Mouse (Mus musculus) adrenal gland, adult 18-20 months (tissue): Measurements from ENCODE around the gene Nudt22. TPM values are rescaled to one million over a fixed set of nuclear protein-coding genes. Genes with fewer than 3 reads are reported as not detected.

Experiments
- DNase-seq, 2 experiments: peaks; one replicate each; pipeline ENCODE4 v3.0.0; 2021 to 2022; ENCODE audit warnings: low spot score in 2 of 2
- long read RNA-seq, 2 experiments: library from polyadenylated mRNA; stranded (forward); transcript quantifications; one replicate each; pipeline ENCODE4 v2.0.0; 2021
- total RNA-seq, 2 experiments: library from RNA; stranded (reverse); gene quantifications; 1 replicate in 1 of 2; 2 replicates in 1 of 2; pipeline ENCODE4 v1.2.3; 2021

Nudt22 gene
- 10 to 100 TPM; 21.5 to 24.7 TPM for total RNA-seq
- long read RNA-seq, experiment 1, transcript Nudt22-201 (6 exons, 1,000 nt) = major isoform, 8 of 9 reads
- long read RNA-seq, experiment 1, partial matches to known transcripts = 0 of 9 reads
- long read RNA-seq, experiment 1, other reads (novel, unspliced or antisense) = 1 of 9 reads
- long read RNA-seq, experiment 2, transcript Nudt22-201 (6 exons, 1,000 nt) = major isoform, 45 of 46 reads
- long read RNA-seq, experiment 2, partial matches to known transcripts = 1 of 46 reads
- long read RNA-seq, experiment 2, other reads (novel, unspliced or antisense) = 0 of 46 reads

DNA sequence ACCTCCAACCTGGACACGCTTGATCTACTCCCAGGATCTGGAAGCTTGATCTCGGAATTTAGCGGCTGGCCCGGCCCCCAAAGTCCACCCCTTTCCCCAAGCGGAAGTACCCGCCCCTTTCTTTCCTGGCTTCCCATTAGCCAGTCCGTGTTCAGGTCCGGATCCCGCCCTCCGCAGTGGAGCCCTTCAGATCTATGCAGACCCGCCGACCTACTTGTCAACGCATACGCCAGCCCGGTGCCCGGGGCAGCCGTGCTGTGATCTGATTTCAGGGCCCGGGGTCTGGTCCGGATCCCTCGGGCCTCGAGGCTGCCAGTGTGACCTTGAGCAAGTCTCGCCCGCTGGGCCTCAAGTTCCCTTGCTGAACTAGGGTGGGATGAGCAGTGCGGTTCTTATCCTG, at the start of gene Nudt22, which contains the start of gene Trpt1:
Gene Nudt22 (minus strand): TSS at position 112 of the 400 bp plus-strand sequence.
Gene Trpt1 (plus strand): TSS at position 126 of the 400 bp plus-strand sequence.
- DNase-seq = peak; percentile 82 to 84

DNA sequence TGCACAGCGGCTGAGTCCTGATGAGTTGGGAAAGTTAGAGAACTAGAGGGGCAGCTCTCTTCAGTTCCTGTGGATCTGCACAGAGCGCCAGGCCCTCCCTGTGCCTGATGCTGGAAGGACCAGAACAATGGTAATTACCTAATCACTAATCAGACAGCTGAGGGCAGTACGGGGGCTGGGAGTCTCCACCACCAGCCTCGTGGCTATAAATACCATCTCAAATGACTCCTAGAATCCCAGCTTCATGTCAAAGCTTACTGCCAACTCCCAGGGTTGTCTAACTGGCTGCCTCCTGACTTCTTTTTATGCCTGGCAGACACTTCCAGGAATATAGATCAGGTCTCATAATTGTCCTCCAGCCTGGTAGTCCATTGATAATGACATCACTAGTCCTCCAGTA, 48.8 kb upstream of the Nudt22 start:
- no peak for DNase-seq

DNA sequence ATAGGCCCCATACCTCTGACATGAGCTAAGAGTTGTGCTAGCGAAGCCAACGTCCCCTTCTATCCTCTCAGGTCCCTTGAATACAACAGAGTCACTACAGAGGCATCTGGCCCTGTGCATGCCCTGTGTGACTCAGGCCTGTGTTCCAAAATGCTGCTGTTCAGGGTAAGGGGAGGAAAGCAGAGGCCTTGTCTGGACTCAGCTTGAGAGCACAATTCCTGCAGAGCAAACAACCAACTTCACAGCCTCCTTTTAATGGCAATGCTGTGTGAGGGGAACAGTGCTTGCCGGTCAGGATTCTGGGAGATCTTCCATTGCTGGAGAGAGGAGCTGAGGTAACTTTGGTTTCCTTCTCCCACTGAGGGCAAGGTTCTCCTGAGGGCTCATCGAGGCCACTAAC, 48.4 kb upstream of the Nudt22 start:
- DNase-seq = no peak

- DNase-seq = no peak
Observed at GRCm38 (mm10) chr19:7041171-7041570, 45.3 kb upstream of the Nudt22 start.

DNA sequence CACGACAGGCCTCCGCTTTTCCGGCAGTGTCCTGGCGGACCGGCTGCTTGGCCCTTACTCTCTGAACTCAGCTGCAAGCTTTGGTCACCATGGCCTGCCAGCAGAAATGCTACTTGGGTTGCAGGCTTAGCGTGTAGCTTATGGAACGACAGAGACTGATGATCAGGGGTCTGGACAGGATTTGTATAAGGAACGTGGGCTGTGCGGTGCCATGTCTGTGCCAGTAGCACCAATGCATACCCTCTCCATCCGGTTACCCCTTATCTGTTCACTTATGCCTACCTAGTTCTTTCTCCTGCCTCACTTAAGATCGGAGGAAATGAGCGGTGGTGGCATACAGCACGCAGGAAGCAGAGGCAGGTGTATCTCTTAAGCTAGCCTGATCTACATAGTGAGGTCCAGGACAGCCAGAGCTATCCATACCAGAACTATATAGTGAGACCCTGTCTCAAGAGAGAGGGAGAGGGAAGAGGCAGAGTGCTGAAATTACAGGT, 44.8 kb upstream of the Nudt22 start:
- no peak for DNase-seq

GRCm38 (mm10) chr19:7039841-7040636, 44.1 kb upstream of the Nudt22 start, which contains the start of gene Stip1:
Gene Stip1, minus strand, starts transcription at chr19:7039967.
- DNase-seq = peak; percentile 95

- DNase-seq = peak in 1 of 2 experiments; percentile 50
Observed at GRCm38 (mm10) chr19:7039088-7039720, 43.3 kb upstream of the Nudt22 start.

DNA sequence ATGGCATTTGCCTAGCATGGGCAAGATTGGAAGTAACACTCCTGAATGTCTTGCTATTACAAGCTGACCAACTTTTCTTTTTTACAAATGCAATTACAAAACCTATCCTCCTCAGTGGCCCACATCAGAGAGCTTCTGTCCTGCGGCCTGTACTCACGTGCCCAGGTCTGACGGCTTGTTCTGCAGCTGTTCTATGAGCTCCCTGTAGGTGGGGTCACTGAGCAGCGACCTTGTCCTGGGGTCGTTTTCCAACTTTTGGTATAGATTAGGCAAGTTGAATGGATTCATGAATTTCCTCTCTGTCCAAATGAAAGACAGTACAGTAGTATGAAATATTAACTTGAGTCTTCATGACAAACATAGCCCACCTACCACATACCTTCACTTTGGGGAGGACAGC, 38.1 kb upstream of the Nudt22 start:
- DNase-seq = no peak

- DNase-seq = no peak
Observed at GRCm38 (mm10) chr19:7029531-7029930, 33.6 kb upstream of the Nudt22 start.

DNA sequence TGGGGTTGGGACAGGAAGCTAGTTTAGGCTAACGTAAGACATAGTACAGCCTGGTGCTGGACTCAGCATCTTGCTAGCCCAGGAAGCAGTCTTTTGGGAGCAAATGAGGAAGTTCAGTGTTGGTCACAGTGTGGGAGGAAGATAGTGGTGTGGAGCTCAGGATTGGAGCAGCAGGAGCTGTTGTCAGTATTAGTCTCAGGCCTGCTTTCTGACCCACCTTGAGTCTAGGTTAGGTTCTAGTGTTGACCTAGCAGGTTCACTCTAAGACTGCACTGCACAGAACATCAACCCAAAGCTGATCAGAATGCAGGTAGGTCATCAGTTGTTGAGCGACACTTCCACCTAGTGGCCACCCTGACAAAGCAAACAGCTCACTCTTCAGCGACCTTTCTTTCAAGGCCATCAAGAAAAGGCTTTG, 24.3 kb upstream of the Nudt22 start:
- DNase-seq = peak; percentile 45 to 59

- DNase-seq = no peak
Observed at GRCm38 (mm10) chr19:7019191-7019590, 23.3 kb upstream of the Nudt22 start, which contains the start of gene Fermt3. Gene Fermt3, minus strand, starts transcription at chr19:7019469.

DNA sequence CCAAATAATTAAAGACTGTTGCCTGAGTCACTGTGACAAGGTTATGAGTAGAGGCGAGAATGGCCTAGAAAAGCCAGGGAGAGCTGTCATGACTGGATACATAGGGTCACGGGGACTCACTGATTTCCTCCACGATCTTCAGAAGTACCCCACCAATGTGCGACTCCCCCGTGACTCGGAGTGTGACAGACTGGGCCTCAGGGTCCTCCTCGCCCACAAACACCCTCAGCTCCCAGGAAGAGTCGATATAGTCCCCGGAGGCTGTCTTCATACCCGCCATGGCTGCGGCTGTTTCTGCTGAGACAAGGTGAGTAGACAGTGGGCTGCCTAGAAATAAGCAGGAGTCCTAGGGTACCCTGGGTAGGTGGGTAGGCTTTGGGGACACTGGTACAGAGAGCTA, 22.6 kb upstream of the Nudt22 start:
- no peak for DNase-seq

- no peak for DNase-seq
Observed at GRCm38 (mm10) chr19:7017541-7018457, 21.9 kb upstream of the Nudt22 start.

- no peak for DNase-seq
Observed at GRCm38 (mm10) chr19:7014481-7015135, 18.7 kb upstream of the Nudt22 start.

DNA sequence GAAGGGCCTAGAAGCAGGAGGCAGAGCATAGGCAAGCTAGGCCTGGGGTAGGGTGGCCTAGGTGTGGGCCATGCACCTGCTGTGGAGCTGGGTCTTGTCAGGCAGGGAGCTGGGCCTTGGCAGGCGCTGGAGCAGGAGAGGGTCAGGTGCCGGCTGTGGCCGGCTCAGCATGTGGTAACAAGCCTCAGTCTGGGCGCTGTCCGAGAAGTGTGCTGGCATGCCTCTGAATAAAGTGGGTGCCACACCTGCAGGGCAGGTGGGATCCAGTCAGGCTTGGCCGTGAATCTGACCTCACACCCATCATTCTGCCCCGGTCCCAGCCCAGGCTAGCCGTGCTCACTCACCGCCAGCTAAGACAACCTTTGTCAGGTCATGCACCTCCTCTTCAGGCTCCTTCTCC, 18.1 kb upstream of the Nudt22 start:
- no peak for DNase-seq

- DNase-seq = no peak
Observed at GRCm38 (mm10) chr19:7012426-7012825, 16.5 kb upstream of the Nudt22 start.

GRCm38 (mm10) chr19:7006892-7007593, 11.1 kb upstream of the Nudt22 start:
- no peak for DNase-seq

GRCm38 (mm10) chr19:6999360-7000063, 3.6 kb upstream of the Nudt22 start:
- DNase-seq = no peak
